Mouse (Mus musculus) midbrain, embryonic 11.5 days (tissue): ENCODE measurements around the gene Dnajc12. TPM values are rescaled to one million over a fixed set of nuclear protein-coding genes. Genes with fewer than 3 reads are reported as not detected.
"Not testable (repeated sequence)": the region's sequence is repeated elsewhere in the genome, so short reads cannot be mapped to it uniquely, and the experiment has no call there.

ENCODE experiments used
- ATAC-seq: fragments of 200-750 bp; cut with Nextera tagmentation; 2 replicates; pipeline ENCODE4 v1.8.0; 2017; ENCODE audit warnings: moderate TSS enrichment, moderate library complexity; ENCODE audit not compliant: low FRiP score
- DNase-seq: peaks from one replicate; pipeline ENCODE4 v3.0.0; 2015; ENCODE audit warnings: low spot score; ENCODE audit errors: missing footprints
- H3K27ac ChIP-seq: fragments of 300-500 bp; sonication (generic); 2 replicates; pipeline ENCODE4 v1.5.1; 2014; ENCODE audit warnings: low read depth, low read length
- H3K27me3 ChIP-seq: fragments of 300-500 bp; sonication (generic); 2 replicates; pipeline ENCODE4 v1.6.1; 2014; ENCODE audit warnings: mild to moderate bottlenecking, low read length, moderate library complexity, mixed read lengths; ENCODE audit not compliant: control insufficient read depth, insufficient read depth
- H3K36me3 ChIP-seq: fragments of 300-500 bp; sonication (generic); 2 replicates; pipeline ENCODE4 v1.6.1; 2014; ENCODE audit warnings: mild to moderate bottlenecking, low read length, moderate library complexity, mixed read lengths; ENCODE audit not compliant: control insufficient read depth, insufficient read depth
- H3K4me1 ChIP-seq: fragments of 300-500 bp; sonication (generic); 2 replicates; pipeline ENCODE4 v1.6.1; 2014; ENCODE audit warnings: low read length; ENCODE audit not compliant: control insufficient read depth, insufficient read depth
- H3K4me2 ChIP-seq: fragments of 300-500 bp; sonication (generic); 2 replicates; pipeline ENCODE4 v1.6.1; 2014; ENCODE audit warnings: mild to moderate bottlenecking, moderate library complexity
- H3K4me3 ChIP-seq: fragments of 300-500 bp; sonication (generic); 2 replicates; pipeline ENCODE4 v1.5.1; 2014; ENCODE audit warnings: low read depth, low read length
- H3K9ac ChIP-seq: fragments of 300-500 bp; sonication (generic); 2 replicates; pipeline ENCODE4 v1.6.1; 2014; ENCODE audit warnings: low read length
- H3K9me3 ChIP-seq: fragments of 300-500 bp; sonication (generic); 2 replicates; pipeline ENCODE4 v1.6.1; 2016; ENCODE audit warnings: low read length; ENCODE audit not compliant: control insufficient read depth
- WGBS: fragments of 180-500 bp; shearing (Covaris S2); extraction: QIAGEN DNeasy Blood & Tissue Kit; methylation state at CpG from one replicate; pipeline ENCODE4 v1.1.7; 2014; 5-methylcytosine and 5-hydroxymethylcytosine counted together
- polyA plus RNA-seq: library from polyadenylated mRNA; unstranded; fragments of >200 nt; fragmentation: Nextera tagmentation; extraction: Ambion mirVana; gene quantifications from 2 replicates; pipeline ENCODE4 v1.2.1, GENCODE M21; 2014

Dnajc12 gene
- polyA plus RNA-seq, 1 experiment from 2014 or later, result 18.6 TPM

- no peak for DNase-seq
- Histone ChIP-seq H3K9ac (no peak overlapping the region), H3K4me1 (no peaks in the 10 kb centered on the region), H3K9me3 (no peaks in the 10 kb centered on the region), H3K27ac (no peak overlapping the region), H3K4me3 (no peak overlapping the region), H3K27me3 (no peaks in the 10 kb centered on the region), H3K4me2 (no peak overlapping the region), H3K36me3 (no peaks in the 10 kb centered on the region)
- no peak for ATAC-seq
- WGBS, result 80% methylated on average over 2 of the region's 2 CpGs
Measured at GRCm38 (mm10) chr10:63432887-63433286, 50.6 kb downstream of the Dnajc12 start.

DNA sequence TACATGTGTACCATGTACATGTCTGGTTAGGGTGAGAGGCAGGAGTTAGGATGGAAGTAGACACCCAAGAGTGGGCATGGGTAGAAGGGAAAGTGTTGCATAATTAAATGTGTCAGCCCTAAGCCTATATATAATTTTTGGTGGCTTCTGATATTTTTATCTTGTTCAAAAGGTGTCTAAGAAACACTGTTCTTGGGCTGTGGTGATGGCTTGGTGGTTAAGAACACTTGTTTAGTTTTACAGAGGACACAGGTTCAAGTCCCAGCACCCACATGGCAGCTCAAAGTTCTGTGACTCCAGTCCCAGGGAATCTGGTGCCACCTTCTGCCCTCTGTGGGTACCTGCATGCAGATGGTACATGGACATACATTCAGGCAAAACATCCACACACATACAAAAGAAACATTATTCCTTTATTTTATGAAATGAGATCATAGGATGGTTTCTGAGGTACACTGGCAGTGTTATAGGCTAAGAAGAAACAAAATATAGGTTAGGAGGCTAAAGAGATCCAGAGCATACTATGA lies 56.6 kb downstream of the Dnajc12 start:
- Histone ChIP-seq H3K4me1 (no peaks in the 10 kb centered on the region), H3K4me2 (no peak overlapping the region), H3K36me3 (no peaks in the 10 kb centered on the region), H3K9me3 (no peaks in the 10 kb centered on the region), H3K4me3 (no peak overlapping the region), H3K9ac (no peak overlapping the region), H3K27ac (no peak overlapping the region), H3K27me3 (no peaks in the 10 kb centered on the region)
- ATAC-seq (no peak), DNase-seq (no peak)

GRCm38 (mm10) chr10:63439694-63440228 lies 57.5 kb downstream of the Dnajc12 start:
- no peaks in the 10 kb centered on the region for H3K27me3 ChIP-seq
- no peak overlapping the region for H3K4me3 ChIP-seq
- DNase-seq, result peak; percentile 17
- no peak overlapping the region for H3K9ac ChIP-seq
- no peaks in the 10 kb centered on the region for H3K36me3 ChIP-seq
- H3K9me3 ChIP-seq, result no peaks in the 10 kb centered on the region
- no peak for ATAC-seq
- H3K27ac ChIP-seq, result no peak overlapping the region
- H3K4me1 ChIP-seq, result no peaks in the 10 kb centered on the region
- WGBS, result 71% methylated on average over 7 of the region's 7 CpGs
- no peak overlapping the region for H3K4me2 ChIP-seq

- H3K27me3 ChIP-seq, H3K9ac ChIP-seq, H3K9me3 ChIP-seq, H3K27ac ChIP-seq, H3K4me3 ChIP-seq, H3K4me1 ChIP-seq, ATAC-seq, H3K4me2 ChIP-seq, DNase-seq, H3K36me3 ChIP-seq: not testable (repeated sequence)
- WGBS, result 85% methylated on average over 13 of the region's 13 CpGs
Measured at GRCm38 (mm10) chr10:63444602-63445387, 62.6 kb downstream of the Dnajc12 start.

- 94% methylated on average over 4 of the region's 4 CpGs for WGBS
- DNase-seq, result no peak
- H3K27ac ChIP-seq, result no peak overlapping the region
- ATAC-seq, result no peak
- peaks cover 5% of the 10 kb centered on the region; the same call in 1 of the 2 replicates for H3K4me1 ChIP-seq
- H3K9ac ChIP-seq, result no peak overlapping the region
- H3K4me3 ChIP-seq, result no peak overlapping the region
- no peak overlapping the region for H3K4me2 ChIP-seq
- H3K27me3 ChIP-seq, result no peaks in the 10 kb centered on the region
- no peaks in the 10 kb centered on the region for H3K9me3 ChIP-seq
- H3K36me3 ChIP-seq, result no peaks in the 10 kb centered on the region
Measured at GRCm38 (mm10) chr10:63453926-63454325, 71.7 kb downstream of the Dnajc12 start.

GRCm38 (mm10) chr10:63455110-63455878 lies 73.1 kb downstream of the Dnajc12 start:
- Histone ChIP-seq H3K4me2 (no peak overlapping the region), H3K9me3 (no peaks in the 10 kb centered on the region), H3K27ac (no peak overlapping the region)

DNA sequence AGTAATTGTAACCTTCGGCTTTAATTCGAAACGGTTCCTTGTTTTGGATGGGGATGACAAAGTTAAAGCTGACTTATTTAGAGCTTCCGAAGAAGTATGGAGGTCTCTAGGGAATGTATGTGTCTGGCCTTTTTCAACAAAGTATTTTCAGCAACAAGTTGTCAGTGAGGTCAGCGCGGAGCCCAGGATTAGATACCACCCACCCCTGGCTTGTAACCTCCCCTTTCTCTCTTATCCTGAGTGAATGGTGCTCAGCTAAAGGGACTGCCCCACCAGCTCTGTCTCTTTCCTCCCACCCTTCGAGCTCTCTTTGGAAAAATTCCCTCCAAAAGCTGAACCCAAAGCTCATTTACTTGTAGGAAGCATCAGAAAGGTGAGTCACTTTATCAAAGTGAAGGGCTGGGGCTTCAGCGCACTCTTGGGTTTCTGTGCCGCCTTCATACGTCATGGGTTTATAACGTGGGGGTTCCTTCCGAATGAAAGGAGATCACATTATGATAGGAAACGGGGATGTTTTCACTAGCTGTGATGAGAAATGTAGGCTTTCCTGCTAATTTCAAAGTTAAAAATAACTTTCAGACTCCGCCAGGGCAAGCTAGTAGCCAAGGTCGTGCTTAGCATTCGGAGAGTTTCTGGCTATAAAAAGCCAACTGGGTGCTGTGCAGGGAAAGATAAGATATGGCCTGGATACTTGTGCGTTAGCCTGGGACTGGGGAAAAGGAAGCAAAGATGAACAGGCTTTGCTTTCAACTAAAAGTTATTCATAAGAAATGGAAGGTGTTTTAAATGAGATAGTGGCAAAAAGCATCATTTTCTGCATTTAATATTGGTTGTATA lies 75.3 kb downstream of the Dnajc12 start:
- DNase-seq (no peak), ATAC-seq (no peak)
- H3K27me3 ChIP-seq, result no peaks in the 10 kb centered on the region
- H3K4me1 ChIP-seq, result peaks cover 5% of the 10 kb centered on the region; the same call in 1 of the 2 replicates
- no peak overlapping the region for H3K9ac ChIP-seq
- no peak overlapping the region for H3K27ac ChIP-seq
- no peaks in the 10 kb centered on the region for H3K36me3 ChIP-seq
- no peak overlapping the region for H3K4me3 ChIP-seq
- H3K4me2 ChIP-seq, result no peak overlapping the region
- H3K9me3 ChIP-seq, result no peaks in the 10 kb centered on the region
- WGBS, result 85% methylated on average over 17 of the region's 17 CpGs

More at GRCm38 (mm10) chr10:63455110-63455878, 73.1 kb downstream of the Dnajc12 start:
- Histone ChIP-seq H3K36me3 (no peaks in the 10 kb centered on the region), H3K4me3 (no peak overlapping the region), H3K9ac (no peak overlapping the region), H3K27me3 (no peaks in the 10 kb centered on the region), H3K4me1 (peaks cover 5% of the 10 kb centered on the region; the same call in 1 of the 2 replicates)
- 49% methylated on average over 8 of the region's 8 CpGs for WGBS
- ATAC-seq, result peak; percentile 59; the same call in 1 of the 2 replicates
- DNase-seq, result no peak
